Mouse (Mus musculus): ENCODE results near the gene Npas2. TPM values are rescaled to one million over a fixed set of nuclear protein-coding genes. Genes with fewer than 3 reads are reported as not detected.

The Npas2 gene
- polyA plus RNA-seq, 1 experiment from 2014 or later, result 0.11 TPM

DNA sequence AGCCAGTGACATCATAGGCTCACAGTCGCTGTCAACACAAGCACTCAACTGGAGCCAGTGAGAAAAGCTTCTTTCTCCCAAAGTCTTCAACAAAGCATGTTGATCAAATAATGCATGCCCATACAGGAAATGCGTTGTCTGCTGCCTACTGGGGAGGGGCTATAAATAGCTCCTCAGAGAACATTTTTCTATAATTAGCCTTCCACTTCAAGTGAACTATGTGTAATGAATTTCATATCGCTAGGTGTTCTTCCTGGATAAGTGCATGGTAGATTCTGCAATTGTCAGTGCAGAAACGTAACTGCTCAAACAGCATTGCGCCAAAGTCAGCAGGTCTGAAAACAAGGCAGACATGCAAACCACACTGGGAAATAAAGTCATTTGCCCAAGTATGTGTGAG, 7.7 kb upstream of the Npas2 start:
- no peak for DNase-seq (ENCODE audit: low spot score)
- Histone ChIP-seq H3K9me3 (ENCODE audit: control insufficient read depth, low read length) (no peaks in the 10 kb centered on the region), H3K36me3 (ENCODE audit: control insufficient read depth, insufficient read depth, low read length) (no peaks in the 10 kb centered on the region), H3K4me2 (no peak overlapping the region), H3K27me3 (replicated peaks; ENCODE audit: control insufficient read depth, insufficient read depth, low read length) (0 out of 2 replicates have a peak, but pooled peaks cover under 1% of the 10 kb centered on the region), H3K9ac (ENCODE audit: low read depth, low read length) (no peak overlapping the region), H3K27ac (ENCODE audit: low read depth, low read length) (no peak overlapping the region), H3K4me1 (replicated peaks; ENCODE audit: control insufficient read depth, insufficient read depth, low read length) (no peaks in the 10 kb centered on the region), H3K4me3 (ENCODE audit: low read depth, low read length) (no peak overlapping the region)
- WGBS, result 76% methylated on average over 5 of the region's 5 CpGs
- ATAC-seq (replicated peaks; ENCODE audit: low FRiP score), result no peak

DNA sequence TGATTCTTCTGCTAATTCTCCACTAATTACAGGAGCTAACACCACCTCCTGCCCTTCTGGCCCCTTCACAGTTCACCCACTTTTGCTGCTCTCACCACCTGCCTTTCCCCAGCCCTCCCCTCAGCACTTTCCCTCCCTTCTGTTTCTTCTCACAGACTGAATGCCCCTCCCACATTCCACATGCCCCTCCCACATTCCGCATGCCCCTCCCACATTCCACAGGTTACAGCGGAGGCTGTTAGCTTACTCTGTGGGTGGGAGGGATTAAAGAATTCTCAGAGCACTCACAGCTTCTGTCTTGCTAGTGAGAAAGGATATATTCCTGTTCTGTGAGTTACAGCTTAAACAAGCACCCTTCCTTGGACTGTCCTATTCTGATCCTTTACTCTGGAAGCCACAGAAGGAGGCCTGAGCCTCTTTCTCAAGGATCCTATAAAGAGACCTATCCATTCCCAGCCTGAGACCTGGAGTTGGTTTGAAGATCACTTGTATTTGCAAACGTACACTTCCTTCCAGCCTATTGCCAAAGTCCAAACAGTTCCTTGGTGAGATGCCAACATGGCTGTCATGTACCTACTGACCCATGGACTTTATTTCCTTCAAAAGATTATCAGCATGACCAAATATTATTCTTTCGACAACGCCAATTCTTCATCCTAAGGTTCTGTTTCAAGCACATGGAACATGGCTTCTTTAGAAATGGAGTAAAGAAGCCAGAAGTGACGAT, 6.7 kb upstream of the Npas2 start:
- Histone ChIP-seq H3K36me3 (ENCODE audit: control insufficient read depth, insufficient read depth, low read length) (no peaks in the 10 kb centered on the region), H3K4me2 (no peak overlapping the region), H3K27me3 (replicated peaks; ENCODE audit: control insufficient read depth, insufficient read depth, low read length) (0 out of 2 replicates have a peak, but pooled peaks cover 7% of the 10 kb centered on the region), H3K9me3 (ENCODE audit: control insufficient read depth, low read length) (no peaks in the 10 kb centered on the region), H3K4me3 (ENCODE audit: low read depth, low read length) (no peak overlapping the region), H3K27ac (ENCODE audit: low read depth, low read length) (no peak overlapping the region), H3K4me1 (replicated peaks; ENCODE audit: control insufficient read depth, insufficient read depth, low read length) (no peaks in the 10 kb centered on the region), H3K9ac (ENCODE audit: low read depth, low read length) (no peak overlapping the region)
- 53% methylated on average over 6 of the region's 6 CpGs for WGBS
- ATAC-seq (replicated peaks; ENCODE audit: low FRiP score) (no peak), DNase-seq (ENCODE audit: low spot score) (no peak)

DNA sequence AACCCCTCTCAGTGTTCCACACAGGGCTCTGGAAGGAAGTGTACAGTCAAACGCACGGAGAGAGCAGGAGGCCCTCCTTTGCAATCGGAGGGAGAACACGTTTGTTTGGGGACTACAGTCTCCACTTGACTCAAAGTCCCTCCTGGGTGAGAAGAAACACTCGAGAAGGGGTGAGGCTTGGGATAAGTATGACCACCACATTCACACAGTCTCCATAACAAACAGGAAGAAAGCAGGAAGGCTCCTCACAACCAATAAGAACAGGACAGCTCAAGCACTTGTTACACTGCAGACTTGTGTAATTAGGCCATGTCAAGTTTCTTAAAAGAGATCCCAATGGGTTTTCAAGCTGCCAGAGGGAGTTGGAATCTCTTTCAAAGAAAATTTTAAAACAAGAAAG, 2.4 kb upstream of the Npas2 start:
- no peak for DNase-seq (ENCODE audit: low spot score)
- Histone ChIP-seq H3K4me3 (ENCODE audit: low read depth, low read length) (no peak overlapping the region), H3K27ac (ENCODE audit: low read depth, low read length) (no peak overlapping the region), H3K36me3 (ENCODE audit: control insufficient read depth, insufficient read depth, low read length) (no peaks in the 10 kb centered on the region), H3K27me3 (replicated peaks; ENCODE audit: control insufficient read depth, insufficient read depth, low read length) (peaks cover 46% of the 10 kb centered on the region), H3K9me3 (ENCODE audit: control insufficient read depth, low read length) (no peaks in the 10 kb centered on the region), H3K4me1 (replicated peaks; ENCODE audit: control insufficient read depth, insufficient read depth, low read length) (no peaks in the 10 kb centered on the region), H3K4me2 (no peak overlapping the region), H3K9ac (ENCODE audit: low read depth, low read length) (no peak overlapping the region)
- WGBS, result 65% methylated on average over 5 of the region's 5 CpGs
- ATAC-seq (replicated peaks; ENCODE audit: low FRiP score), result no peak

DNA sequence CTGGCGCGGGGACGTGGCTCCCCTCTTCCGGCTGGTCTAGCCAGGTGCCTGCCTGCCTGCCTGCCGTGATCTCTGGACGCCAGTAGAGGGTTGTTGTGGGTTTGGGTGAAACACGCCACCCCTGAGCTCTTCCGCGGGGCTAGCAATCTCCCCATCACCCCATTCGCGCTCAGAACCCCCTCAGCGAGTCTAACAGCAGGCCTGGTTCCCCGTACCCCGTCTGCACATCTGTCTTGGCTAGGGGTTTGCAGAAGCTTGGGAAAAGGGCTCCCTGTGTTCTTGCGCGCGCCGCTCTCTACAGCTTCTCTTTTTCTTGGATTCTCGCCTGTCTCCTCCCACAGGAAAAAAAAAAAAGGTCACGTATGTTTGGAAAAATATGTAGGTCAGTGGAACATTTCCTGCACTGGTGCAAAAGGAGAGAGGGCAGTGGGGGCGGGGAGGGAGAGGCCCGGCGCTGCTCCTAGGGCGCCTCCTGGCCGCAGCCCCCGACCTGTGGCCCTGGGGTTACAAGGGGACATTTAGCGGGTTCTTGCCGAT, 1.0 kb upstream of the Npas2 start:
- DNase-seq (ENCODE audit: low spot score) (no peak), ATAC-seq (replicated peaks; ENCODE audit: low FRiP score) (no peak)
- Histone ChIP-seq H3K27ac (ENCODE audit: low read depth, low read length) (no peak overlapping the region), H3K4me2 (peak overlapping the region; percentile 88), H3K9me3 (ENCODE audit: control insufficient read depth, low read length) (no peaks in the 10 kb centered on the region), H3K4me1 (replicated peaks; ENCODE audit: control insufficient read depth, insufficient read depth, low read length) (no peaks in the 10 kb centered on the region), H3K27me3 (replicated peaks; ENCODE audit: control insufficient read depth, insufficient read depth, low read length) (peaks cover 49% of the 10 kb centered on the region), H3K36me3 (ENCODE audit: control insufficient read depth, insufficient read depth, low read length) (no peaks in the 10 kb centered on the region), H3K4me3 (ENCODE audit: low read depth, low read length) (peak overlapping the region; percentile 58), H3K9ac (ENCODE audit: low read depth, low read length) (no peak overlapping the region)
- 3% methylated on average over 28 of the region's 28 CpGs for WGBS

DNA sequence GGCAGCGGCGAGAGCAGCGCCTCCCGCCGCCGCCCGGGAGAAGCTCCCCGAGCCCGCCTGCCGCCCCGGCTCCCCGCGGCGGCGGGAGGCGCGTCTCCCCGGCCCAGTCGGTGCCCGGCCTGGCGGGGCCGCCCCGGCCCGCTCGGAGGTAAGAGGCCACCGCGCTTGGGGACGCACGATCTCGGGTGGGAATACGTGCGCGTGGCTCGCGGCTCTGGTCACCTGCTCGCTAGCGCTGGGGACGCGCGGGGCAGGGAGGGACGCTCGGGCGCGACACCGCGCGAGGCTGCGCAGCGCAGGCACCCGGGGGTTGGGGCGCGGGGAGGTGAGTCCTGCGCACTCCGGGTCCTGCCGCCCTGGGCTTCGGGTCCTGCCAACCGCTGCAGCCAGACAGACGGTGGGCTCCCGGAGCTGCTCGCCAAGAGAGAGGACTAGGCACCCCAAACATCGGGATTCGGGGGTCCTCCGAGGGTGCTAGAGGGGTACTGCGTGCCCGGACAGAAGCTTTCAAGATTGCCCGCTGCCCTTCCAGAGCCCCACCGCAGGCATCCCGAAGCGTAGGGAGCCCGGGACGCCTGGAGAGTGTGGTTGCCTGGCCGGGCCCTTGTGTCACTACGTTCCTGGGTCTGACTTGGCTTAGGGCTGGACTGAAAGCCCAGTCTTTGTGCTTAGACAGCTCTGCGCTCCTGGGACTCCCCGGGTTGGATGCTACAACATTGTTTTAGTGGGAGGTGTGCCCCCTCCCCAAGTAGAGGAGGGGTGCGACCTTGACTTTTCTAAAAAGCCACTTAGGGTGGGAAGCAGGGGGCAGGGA, 538 bp downstream of the Npas2 start:
- WGBS, result 1% methylated on average over 45 of the region's 76 CpGs
- H3K9me3 ChIP-seq (ENCODE audit: control insufficient read depth, low read length), result no peaks in the 10 kb centered on the region
- H3K4me3 ChIP-seq (ENCODE audit: low read depth, low read length), result peak overlapping the region; percentile 58
- ATAC-seq (replicated peaks; ENCODE audit: low FRiP score), result no peak
- H3K4me1 ChIP-seq (replicated peaks; ENCODE audit: control insufficient read depth, insufficient read depth, low read length), result no peaks in the 10 kb centered on the region
- peaks cover 49% of the 10 kb centered on the region for H3K27me3 ChIP-seq (replicated peaks; ENCODE audit: control insufficient read depth, insufficient read depth, low read length)
- no peak overlapping the region for H3K27ac ChIP-seq (ENCODE audit: low read depth, low read length)
- H3K4me2 ChIP-seq, result peak overlapping the region; percentile 88
- DNase-seq (ENCODE audit: low spot score), result peak; percentile 40
- no peaks in the 10 kb centered on the region for H3K36me3 ChIP-seq (ENCODE audit: control insufficient read depth, insufficient read depth, low read length)
- H3K9ac ChIP-seq (ENCODE audit: low read depth, low read length), result peak overlapping the region; percentile 25; the same call in 1 of the 2 replicates

DNA sequence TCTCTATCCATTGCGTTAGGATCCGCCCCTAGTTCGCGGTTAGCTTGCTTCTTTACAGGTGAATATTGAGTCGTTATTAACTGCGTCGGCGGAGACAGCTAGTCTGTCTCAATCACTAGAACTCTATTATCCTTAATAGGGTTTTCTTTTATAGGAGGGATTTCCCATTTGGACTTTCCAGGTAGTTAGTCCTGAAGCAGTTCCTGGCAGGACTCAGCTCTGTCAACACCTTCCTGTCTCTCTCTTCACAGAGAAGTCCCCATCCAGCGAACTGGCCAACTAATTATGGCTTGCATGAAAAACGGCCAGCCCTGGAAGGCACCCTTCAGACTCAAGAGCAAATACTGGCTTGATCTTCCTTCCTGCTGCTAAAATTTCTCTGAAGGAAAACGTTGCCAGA, 1.4 kb downstream of the Npas2 start:
- no peak overlapping the region for H3K4me2 ChIP-seq

DNA sequence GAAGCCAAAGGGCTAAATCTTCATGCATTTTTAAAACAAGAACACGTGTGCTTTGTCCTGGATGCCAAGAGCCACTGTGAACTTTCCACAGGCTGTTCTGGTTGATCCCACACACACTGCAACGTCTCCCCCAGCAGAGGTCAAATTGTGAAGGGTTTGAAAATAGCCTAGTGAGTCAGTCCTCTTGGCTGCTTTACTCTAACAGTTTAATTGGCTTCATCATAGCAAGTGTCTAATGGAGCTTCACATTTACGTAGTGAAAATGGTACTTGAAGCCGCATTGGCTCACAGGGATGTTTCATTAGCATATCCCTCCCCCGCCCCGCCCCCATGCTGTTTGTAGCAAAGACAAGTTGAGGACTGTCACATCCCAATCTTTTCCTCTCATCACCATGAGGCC, 2.6 kb downstream of the Npas2 start:
- ATAC-seq (replicated peaks; ENCODE audit: low FRiP score), result no peak
- WGBS, result 33% methylated on average over 6 of the region's 6 CpGs

More for the DNA sequence above, 1.4 kb downstream of the Npas2 start:
- 6% methylated on average over 11 of the region's 11 CpGs for WGBS
- Histone ChIP-seq H3K9ac (ENCODE audit: low read depth, low read length) (no peak overlapping the region), H3K9me3 (ENCODE audit: control insufficient read depth, low read length) (no peaks in the 10 kb centered on the region), H3K4me3 (ENCODE audit: low read depth, low read length) (no peak overlapping the region), H3K36me3 (ENCODE audit: control insufficient read depth, insufficient read depth, low read length) (no peaks in the 10 kb centered on the region), H3K4me1 (replicated peaks; ENCODE audit: control insufficient read depth, insufficient read depth, low read length) (no peaks in the 10 kb centered on the region), H3K27ac (ENCODE audit: low read depth, low read length) (no peak overlapping the region), H3K27me3 (replicated peaks; ENCODE audit: control insufficient read depth, insufficient read depth, low read length) (peaks cover 49% of the 10 kb centered on the region)
- DNase-seq (ENCODE audit: low spot score), result no peak
- ATAC-seq (replicated peaks; ENCODE audit: low FRiP score), result no peak

DNA sequence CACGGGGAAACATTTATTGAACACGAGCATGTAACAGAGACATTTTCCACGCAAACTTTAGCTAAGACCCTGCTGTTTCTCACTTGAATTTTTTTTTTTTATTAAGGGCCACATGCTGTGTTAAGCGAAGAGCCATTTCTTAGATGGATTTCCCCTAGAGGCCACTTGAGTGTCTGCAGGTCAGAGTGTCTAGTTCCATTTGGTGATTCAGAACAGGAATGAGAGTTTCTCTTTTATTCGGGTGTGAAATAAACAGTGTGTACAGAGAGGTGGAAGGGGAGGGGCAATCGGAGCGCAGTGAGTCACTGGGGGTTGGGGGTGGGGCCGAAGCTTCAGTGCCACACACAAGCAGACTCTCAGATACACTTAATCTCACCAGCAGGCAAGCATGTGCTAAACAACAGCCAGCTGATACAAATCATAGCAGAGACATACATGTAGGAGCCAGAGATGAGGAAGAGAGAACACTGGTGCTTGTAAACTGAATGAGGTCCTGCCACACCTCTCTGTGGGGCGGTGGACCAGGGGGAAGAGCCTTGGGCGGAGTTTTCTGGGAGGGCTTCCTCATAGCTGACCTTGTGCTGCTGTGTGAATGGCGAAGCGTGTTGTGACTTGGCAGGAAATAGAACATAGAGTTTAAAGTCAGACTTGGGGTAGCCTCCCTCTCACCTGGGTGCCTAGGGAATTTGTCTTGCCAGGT, 3.3 kb downstream of the Npas2 start:
- no peak overlapping the region for H3K9ac ChIP-seq (ENCODE audit: low read depth, low read length)
- no peak overlapping the region for H3K4me3 ChIP-seq (ENCODE audit: low read depth, low read length)
- H3K4me1 ChIP-seq (replicated peaks; ENCODE audit: control insufficient read depth, insufficient read depth, low read length), result no peaks in the 10 kb centered on the region
- WGBS, result 50% methylated on average over 12 of the region's 12 CpGs
- DNase-seq (ENCODE audit: low spot score) (no peak), ATAC-seq (replicated peaks; ENCODE audit: low FRiP score) (no peak)
- H3K27me3 ChIP-seq (replicated peaks; ENCODE audit: control insufficient read depth, insufficient read depth, low read length), result peaks cover 43% of the 10 kb centered on the region
- no peak overlapping the region for H3K27ac ChIP-seq (ENCODE audit: low read depth, low read length)
- no peaks in the 10 kb centered on the region for H3K36me3 ChIP-seq (ENCODE audit: control insufficient read depth, insufficient read depth, low read length)
- no peaks in the 10 kb centered on the region for H3K9me3 ChIP-seq (ENCODE audit: control insufficient read depth, low read length)
- H3K4me2 ChIP-seq, result no peak overlapping the region

More for the DNA sequence above, 2.6 kb downstream of the Npas2 start:
- Histone ChIP-seq H3K27ac (ENCODE audit: low read depth, low read length) (no peak overlapping the region), H3K4me1 (replicated peaks; ENCODE audit: control insufficient read depth, insufficient read depth, low read length) (no peaks in the 10 kb centered on the region), H3K9me3 (ENCODE audit: control insufficient read depth, low read length) (no peaks in the 10 kb centered on the region), H3K4me2 (no peak overlapping the region), H3K9ac (ENCODE audit: low read depth, low read length) (no peak overlapping the region), H3K4me3 (ENCODE audit: low read depth, low read length) (no peak overlapping the region), H3K27me3 (replicated peaks; ENCODE audit: control insufficient read depth, insufficient read depth, low read length) (peaks cover 46% of the 10 kb centered on the region), H3K36me3 (ENCODE audit: control insufficient read depth, insufficient read depth, low read length) (no peaks in the 10 kb centered on the region)
- no peak for DNase-seq (ENCODE audit: low spot score)

Measured in liver, embryonic 11.5 days (tissue).